Mouse (Mus musculus): Measurements from ENCODE around the gene Ugt2b34.
"Not testable (repeated sequence)": the region's sequence is repeated elsewhere in the genome, so short reads cannot be mapped to it uniquely, and the experiment has no call there.

The Ugt2b34 gene

DNA sequence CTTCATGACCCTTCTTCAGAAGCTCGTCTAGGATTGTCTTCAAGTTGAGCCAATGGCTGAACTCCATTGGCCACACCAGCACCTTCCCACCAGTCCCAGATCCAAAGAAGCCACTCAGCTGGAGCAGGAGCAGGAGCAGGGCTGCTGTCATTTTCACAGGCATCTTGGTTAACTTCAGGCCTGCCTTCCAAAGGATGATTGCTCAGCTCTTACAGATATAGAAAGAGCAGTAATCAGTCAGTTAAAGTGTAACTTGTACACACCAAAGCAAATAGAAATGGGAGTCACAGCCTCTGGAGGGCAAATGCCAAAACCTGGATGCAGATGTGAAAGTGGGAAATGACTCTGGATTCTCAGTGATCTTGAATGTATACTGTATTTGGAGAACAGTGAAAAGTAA, at the start of gene Ugt2b34:
Gene Ugt2b34, minus strand, starts transcription at position 180 of the 400 bp plus-strand sequence.
- DNase-seq (ENCODE audit: low spot score): no peak

DNA sequence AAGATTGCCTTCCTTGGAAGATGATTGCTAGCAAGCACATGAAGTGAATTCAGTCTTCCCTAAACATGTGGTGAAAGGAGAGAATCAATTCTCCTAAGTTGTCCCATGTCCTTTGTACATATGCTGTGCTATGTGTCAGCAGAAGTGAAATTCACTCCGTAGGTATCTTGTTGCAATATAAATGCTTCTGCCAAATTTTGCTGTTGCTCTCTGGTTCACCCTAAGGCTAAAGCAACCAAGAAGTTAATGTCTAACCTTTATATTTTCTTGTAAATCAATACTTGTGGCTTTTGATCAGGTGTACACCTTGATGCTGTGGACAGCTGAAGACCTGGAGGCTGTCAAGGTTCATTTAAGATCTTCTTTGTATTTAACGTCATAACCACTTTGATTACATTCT, 35.4 kb upstream of the Ugt2b34 start:
- no peak for DNase-seq (ENCODE audit: low spot score)

DNA sequence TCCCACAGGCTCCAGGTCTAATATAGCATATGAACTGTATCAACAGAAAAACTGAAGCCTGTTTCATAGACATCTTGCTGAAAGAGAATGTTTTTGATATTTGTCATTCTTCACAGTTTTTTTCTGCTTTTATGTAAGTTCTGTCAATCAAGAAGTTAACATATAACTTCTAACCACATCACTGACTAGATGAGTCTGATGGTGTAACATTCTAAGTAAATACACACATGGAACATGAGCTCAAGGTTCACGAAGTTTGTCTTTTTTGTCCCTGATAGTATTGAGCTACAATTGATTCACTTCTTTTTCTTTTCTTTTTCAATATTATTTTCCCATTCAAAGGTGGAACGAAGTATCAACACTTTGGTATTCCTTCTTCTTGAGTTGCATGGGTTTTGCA, 19.7 kb upstream of the Ugt2b34 start, which contains the start of gene Ugt2b1:
Gene Ugt2b1, minus strand, starts transcription at position 105 of the 400 bp plus-strand sequence.
- DNase-seq (ENCODE audit: low spot score): no peak

DNA sequence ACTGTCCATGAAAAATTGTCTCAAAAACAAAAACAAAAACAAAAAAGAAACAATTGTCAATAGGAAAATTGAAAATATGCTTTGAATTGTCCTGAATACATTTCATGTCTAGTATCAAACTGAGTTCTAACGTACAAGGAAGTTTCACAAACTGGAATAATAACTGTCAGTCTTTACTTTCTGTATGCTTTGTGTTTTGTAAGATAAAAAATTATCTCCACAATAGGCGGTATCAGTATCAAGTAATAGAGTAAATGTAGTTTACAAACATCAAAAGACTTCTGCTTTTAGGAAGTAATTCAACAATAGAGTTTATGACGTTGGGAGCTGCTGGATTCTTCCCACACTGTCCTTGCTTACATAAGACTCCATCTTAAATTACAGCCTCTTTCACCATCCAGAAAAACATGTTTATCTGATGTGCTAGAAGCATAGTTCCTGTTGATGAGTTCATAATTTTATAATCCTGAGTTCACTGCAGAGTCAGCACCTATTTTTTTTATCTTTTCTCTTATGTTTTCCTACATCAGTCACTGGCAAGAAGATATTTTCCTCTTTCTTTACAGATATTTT, 14.0 kb upstream of the Ugt2b34 start:
- no peak for DNase-seq (ENCODE audit: low spot score)

DNA sequence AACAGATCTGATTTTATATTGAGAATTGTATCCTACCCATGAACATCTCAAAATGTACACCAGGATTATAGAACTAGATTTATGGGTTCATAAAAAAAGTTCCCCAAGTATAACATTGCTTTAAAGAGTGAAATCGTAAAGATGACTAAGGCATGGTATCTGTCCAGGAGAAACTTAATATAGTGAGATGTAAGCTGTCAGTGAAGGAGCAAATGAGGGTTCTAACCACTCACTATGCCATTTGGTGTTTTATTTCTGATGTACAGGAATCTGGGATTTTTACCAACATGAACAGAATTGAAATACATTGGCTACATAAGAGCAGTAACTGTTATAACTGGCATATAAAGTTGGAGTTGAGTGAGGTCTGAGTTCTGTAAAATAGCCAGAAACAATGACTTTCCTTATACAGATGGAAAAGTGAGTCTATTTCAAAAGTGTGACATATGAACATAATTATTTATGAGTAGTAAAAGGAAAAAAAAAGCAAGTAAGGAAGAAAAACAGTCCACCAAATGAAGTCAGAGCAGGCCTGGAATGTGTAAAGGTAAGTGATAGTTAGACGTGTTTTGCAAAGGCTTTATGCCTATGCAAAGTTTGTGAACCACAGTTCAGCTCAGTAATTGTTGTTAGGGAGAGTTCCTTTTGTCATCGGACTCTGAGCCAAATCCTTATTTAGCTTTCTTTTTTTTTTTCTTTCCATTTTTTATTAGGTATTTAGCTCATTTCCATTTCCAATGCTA, 4.8 kb upstream of the Ugt2b34 start:
- DNase-seq (ENCODE audit: low spot score): no peak

DNA sequence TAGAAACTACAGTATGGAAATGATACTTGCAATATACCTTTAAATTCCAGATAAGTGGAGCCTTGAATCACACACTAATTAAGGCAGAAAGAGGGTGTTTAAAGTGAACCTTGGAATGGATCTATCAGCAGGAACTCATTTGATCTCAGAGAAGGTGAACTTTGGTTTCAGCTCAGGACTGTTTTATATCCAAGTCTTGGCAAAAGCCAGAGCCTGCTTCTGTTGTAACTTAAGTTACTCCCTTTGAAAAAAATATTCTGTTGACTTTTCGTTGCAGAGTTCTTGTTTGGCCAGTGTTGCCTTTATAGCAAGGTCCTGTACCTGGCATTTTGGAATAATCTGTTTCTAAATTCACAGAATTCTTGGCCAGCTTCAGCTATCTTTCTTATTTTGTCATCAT, 4.0 kb upstream of the Ugt2b34 start:
- DNase-seq (ENCODE audit: low spot score): no peak

DNA sequence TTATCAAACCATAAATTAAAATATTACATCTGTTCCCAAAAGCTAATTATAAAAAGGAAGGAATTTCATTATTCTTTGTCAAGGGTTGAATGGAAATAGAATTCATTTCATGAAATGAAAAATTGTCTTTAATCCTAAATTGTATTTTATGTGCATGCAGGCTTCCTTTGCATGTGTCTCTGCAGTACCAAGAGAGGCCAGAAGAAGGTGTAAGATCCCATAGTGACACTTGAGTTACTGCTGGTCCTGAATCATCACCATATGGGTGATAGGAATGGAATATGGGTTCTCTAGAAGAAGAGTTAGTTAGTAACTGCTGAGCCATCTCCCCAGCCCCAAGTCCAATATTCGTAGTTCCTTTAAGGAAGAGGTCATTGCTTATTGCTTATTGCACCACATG, 16.8 kb downstream of the Ugt2b34 start:
- DNase-seq (ENCODE audit: low spot score): no peak

DNA sequence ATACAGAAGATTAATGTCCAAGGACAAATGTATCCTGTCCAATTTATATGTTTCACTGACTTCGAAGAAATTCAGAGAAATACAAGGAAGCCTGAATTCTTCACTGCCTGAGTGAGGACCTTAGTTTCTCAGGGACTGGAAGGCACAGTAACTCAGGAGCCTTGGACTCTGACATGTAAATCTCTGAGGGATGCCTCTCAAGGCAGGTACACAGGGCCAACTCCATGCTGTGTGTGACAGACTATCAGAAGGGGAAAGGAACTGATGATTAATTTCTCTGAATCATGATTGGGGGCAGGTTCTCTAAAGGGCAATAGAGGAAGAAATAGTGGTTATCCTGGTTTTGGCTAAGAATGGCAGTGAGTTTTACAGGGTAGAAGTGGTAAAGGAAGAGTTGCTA, 18.3 kb downstream of the Ugt2b34 start:
- no peak for DNase-seq (ENCODE audit: low spot score)

DNA sequence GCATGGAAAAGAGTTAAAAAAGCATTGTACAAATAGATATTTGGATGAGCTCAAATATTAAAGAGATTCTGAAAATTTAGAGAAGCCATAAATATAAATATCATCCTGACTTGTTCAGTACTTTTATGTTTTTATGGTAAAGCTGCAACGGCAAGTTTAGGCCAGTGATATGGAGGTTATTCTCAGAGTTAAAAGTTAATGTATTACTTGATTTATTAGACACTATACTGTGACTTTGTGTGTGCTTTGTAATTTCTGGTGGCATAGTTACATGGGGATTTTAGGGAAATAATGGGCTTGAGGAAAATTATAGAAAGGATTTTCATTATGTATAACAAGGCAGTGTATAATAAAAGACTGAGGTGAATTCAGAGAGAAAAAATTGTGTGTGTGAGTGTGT, 19.7 kb downstream of the Ugt2b34 start:
- DNase-seq (ENCODE audit: low spot score): no peak

DNA sequence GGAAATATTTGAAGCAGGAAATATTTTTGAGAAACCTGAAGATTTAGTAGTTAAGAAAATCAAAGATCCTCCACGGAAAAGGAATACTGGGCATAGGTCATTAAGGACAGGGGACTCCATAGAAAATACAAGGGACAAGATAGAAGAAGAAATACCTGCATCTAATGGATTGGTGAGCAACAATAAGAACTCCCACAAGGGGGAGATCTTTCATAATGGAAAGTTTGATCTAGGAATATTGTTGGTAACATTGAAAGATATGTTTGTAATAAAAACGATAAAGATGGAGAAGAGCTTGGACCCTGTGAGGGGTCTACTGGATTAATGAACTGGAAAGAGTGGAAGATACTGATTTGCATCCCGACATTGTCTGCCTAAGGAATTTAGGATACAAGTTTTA, 20.1 kb downstream of the Ugt2b34 start:
- no peak for DNase-seq (ENCODE audit: low spot score)

DNA sequence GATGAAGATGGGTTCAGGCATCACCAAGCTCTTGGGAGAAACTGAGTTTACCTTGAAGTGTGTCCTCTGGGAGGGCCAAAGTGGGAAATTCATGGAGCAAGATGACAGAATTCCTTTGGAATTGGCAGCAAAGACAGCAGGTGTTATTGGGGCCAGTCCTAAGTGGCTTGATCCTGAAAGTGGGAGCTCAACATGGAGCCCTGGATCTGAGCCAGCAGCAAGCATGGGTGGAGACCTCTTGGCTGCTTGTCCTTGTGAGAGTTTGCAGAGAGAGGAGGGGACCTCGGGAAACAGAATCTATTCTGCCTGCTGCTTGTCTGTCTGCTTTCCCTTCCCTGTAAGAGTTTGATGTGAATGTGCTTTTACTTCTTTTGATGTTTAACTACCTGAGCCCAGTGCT, 34.9 kb downstream of the Ugt2b34 start:
- no peak for DNase-seq (ENCODE audit: low spot score)

DNA sequence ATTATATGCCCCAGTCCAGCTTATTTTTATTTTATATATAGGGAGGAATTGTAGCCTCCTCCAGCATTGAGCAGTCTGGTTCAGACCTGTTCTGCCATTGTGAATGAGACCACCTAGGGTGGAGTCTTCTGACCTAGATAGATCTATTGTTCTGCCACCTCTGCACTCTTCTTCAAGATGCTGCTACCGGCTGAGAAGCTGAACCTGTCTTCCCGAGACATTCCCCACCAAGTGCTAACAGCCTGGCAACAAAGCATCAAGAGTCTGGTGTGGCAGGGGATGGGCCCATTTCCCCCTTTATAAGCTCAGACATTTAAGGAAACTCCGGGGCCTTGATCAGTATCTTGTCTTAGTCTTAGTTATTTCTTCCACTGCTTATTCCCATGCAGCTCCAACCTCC, 48.4 kb downstream of the Ugt2b34 start:
- DNase-seq (ENCODE audit: low spot score): no peak

DNA sequence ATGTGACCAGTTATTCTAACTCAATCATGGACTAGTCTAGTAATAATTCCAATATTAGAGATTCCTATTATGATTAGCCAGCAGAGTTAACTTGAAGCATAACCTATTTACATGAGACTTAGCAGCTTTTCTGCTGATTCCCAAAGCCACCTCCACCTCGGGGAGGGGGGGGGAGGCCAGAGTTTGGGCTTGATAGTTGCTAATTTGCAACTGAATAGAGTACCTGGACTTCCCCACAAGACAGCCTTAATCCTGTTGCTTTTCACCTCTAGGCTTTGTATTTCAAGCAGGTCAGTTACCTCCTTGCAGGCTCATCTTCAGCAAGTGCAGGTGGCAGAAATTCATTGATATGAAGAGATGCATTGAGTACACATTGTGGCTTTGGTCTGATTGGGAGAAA, 49.1 kb downstream of the Ugt2b34 start:
- DNase-seq (ENCODE audit: low spot score): no peak

DNA sequence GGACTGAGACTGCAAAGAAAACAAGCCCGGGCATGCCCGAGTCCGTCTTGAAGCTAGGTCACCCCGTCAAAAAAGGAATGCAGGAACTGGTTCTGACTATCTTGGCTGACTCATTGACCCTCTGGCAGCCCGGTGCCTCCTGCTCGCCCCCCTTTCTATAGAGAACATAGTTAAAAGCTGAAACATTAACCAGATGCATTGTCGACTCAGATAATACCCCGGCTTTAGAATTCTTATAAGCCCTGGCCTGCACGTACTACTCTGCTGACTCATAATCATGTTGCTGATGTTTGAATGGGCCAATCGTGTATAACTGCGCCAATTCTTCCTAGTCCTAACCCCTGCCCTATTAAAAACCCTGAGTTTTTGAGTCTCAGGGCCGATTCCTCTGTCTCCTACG, 50.2 kb downstream of the Ugt2b34 start:
- DNase-seq (ENCODE audit: low spot score): not testable (repeated sequence)

DNA sequence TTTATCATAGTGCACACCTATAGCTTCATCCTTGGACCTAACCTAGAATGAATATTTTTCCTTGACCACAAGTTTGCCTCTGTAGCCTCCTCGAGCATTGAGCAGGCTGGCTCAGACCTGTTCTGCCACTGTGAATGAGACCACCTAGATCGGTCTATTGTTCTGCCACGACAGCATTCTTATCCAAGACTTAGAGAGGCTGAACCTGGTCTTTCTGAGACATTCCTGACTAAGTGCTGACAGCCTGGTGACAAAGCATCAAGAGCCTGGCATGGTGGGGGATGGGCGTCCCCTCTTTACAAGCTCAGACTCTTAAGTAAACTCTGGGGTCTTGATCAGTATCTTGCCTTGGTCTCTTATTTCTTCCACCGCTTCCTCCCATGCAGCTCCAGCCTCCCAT, 55.1 kb downstream of the Ugt2b34 start:
- DNase-seq (ENCODE audit: low spot score): no peak

DNA sequence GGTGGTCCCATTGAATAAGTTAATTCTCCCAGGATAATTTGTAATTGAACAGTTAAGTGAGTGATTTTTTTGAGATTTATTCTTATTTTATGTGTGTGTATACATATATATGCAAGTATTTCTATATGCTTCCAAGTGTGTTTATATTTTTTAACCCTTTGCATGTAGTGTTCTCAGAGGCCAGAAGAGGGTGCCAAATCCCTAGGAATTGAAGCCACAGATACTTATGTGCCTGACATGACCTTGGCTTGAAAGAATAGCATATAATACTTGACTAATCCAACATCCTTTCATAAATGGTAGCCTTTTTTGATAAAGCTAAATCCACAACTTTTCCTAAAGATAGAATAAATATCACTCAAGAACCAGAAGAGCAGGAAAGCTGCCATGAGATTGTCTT, 56.6 kb downstream of the Ugt2b34 start:
- DNase-seq (ENCODE audit: low spot score): no peak

DNA sequence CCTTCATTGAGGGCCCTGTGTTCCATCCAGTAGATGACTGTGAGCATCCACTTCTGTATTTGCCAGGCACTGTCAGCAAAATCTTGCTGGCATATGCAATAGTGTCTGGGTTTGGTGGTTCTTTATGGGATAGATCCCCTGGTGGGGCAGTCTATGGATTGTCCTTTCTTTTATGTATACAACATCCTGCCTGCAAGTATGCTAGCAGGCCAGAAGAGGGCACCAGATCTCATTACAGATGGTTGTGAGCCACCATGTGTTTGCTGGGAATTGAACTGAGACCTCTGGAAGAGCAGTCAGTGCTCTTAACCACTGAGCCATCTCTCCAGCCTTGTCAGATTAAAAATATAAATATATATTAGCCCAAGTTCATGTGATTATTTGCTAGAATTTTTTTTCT, 65.5 kb downstream of the Ugt2b34 start:
- DNase-seq (ENCODE audit: low spot score): not testable (repeated sequence)

DNA sequence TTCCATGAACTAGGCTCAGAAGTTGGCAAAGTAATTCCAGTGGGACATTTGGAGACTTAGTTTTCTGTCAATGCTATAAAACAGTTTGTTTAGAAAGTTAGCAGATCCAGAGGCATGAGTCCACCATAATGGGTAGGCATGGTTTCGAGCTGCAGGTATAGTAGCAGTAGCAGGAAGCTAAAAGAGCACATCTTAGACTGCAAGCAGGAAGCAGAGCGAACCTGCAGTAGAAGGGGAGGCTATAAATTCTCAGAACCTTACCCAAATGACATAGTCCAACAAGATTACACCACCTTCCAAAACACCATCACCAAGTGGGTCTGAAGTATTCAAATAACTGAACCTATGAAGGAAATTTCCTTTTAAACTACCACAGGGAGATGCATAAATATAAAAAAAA, 66.5 kb downstream of the Ugt2b34 start:
- DNase-seq (ENCODE audit: low spot score): no peak

Measured in spleen, adult 12 weeks (tissue).